Mouse (Mus musculus): ENCODE results near the gene Kmt2d.
"Not testable (repeated sequence)": the region's sequence is repeated elsewhere in the genome, so short reads cannot be mapped to it uniquely, and the experiment has no call there.

The Kmt2d gene

DNA sequence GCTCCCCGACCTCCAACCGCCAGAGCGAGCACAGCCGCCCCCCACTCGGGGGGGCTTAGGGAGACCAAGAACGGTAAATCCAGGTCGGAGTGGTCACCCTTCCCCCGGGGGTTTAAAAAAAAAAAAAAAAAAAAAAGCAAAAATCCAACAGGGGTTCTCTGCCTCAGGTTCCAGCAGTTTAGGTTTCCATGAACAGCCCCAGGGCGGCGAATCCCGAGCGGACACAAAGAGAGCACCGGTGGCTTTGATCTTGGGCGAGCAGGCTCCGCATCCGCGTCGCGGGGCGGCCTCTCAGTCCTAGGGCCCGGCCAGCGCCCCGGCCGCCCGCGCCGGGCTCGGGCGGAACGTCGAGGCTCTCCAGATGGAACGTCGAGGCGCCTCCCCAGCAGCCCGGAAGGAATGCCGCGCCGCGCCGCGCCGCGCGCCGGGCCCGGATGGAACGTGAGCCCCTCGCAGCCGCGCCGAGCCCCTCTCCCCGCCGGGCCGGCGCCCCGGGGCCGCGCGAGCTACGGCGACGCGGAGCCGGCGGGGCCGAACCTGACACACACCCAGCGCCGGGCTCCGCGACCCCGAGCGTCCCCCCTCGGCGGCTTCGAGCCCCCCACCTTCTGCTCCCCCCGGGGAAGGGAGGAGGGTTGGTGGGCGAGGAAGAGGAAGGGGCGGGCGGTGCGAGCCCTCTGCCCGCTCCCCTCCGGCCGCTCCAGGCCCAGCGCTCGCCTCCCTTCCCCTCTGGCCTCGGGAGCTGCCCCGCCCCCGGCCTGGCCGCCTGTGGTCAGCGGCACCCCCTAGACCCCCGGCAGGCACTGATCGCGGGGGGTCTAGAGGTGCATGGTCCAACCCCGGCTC lies at the start of gene Kmt2d:
Gene Kmt2d (minus strand): TSS at position 135 of the 846 bp plus-strand sequence.
- DNase-seq (ENCODE audit: low read depth, low spot score) = peak; percentile 51

DNA sequence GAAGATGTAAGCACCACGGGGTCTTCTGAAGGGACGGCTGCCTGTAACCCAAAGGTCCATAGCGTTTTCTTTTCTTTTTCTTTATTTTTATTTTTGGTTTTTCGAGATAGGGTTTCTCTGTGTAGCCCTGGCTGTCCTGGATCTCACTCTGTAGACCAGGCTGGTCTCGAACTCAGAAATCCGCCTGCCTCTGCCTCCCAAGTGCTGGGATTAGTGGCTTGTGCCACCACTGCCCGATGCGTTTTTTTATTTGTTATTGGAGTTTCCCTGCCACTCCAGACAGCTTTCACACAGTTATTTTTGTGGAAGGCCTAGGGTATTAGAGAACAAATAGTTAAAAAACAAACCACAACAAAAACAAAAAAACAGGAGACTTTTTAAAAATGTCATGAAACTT lies 47.5 kb upstream of the Kmt2d start:
- not testable (repeated sequence) for DNase-seq (ENCODE audit: low read depth, low spot score)

DNA sequence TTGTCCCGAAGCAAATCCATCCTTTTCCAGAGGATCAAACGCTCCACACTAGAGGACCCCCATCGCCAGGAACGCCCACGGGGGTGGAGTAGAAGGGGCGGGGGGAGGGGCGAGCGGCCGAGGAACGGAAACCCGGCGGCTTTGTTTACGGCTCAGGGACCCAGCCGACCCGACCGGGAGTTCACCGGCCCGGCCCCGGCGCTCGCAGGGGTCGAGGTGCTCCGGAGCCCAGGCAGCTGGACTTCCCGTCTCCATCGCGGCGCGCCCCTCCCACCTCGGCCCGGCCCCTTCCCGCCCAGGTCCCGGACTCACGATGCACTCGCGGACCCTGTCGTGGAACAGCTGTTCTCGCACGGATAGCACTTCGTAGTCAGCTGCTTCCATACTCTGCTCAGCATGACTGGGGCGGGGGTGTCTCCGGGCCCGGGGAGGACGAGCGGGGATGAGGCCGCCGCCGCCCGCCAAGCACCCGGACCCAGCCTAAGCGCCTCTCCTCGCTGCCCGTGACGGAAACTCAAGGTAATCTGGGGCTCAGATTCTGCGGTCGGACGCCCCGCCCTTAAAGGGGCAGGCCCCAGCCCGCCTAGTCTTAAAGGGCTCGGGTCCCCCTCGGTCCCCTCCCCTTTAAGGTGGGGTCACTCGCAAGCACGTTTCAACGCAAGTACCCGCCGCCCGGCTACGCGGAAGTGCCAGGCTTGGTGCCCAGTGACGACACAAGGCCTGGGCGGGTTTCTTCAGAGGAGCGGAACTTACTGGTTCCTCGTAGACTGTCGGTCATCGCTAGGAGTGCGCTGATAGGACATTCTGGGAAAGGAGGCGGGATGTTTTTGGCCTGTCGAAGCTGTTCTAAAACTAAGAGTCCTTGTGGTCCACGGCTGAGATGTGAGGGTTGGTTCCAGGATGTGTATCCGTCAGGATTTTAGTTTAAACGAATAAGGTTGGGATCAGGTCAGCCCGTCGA lies 46.8 kb upstream of the Kmt2d start, which contains the start of gene Lmbr1l:
Gene Lmbr1l (minus strand): TSS at position 694 of the 961 bp plus-strand sequence.
- peak; percentile 95 for DNase-seq (ENCODE audit: low read depth, low spot score)

DNA sequence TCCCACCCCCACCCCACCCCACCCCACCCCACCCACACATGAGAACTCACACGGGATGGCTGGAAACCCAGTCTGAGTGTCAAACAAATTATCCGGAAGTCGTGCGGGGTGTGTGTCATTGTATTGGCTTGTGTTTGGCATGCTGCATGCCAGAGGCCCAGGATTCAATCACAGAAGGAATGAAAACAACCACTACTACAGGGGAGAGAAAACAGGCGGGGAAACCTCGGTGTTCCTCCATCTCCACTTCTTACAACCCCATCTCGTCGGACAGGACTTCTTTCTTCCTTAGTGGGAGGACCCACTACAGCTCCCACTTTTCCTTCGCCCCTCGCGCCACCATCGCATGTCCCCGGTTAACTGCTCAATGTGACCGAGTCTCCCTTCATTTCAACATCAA lies 46.1 kb upstream of the Kmt2d start:
- no peak for DNase-seq (ENCODE audit: low read depth, low spot score)

DNA sequence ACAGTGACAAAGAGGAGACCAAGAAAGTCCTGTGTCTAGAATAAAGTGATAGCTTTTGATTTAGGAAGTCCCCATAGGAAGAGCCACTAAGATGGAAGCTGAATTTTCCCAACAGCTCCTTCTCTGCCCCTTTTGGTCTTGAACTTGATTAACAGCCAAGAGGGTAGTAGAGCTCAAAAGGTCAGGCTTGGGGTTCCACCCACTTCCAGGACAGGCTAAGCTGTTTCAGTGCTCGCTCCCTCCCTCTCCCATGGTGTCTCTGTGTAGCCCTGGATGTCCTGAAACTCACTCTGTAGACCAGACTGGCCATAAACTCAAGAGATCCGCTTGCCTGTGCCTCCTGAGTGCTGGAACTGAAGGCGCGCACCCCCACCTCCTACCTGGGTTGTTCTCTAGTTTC lies 45.0 kb upstream of the Kmt2d start:
- no peak for DNase-seq (ENCODE audit: low read depth, low spot score)

DNA sequence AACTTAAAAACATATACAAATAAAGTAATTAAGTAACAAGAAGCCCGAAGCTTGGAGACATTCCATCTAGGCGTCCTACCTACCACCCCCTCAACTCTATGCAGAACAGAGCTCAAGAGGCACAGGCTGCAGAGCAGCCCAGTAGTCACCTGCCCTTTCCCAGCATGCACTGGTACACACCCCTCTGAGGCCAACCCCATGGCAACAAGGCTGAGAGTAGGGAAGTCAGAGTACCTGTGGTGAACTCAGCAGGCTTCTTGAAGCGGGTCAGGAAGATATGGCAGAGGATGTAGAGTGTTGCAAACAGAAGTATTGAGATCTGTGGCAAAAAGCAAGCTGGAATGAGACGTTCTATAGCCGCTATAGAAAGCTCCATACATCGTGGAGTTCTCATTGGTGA lies 43.9 kb upstream of the Kmt2d start:
- DNase-seq (ENCODE audit: low read depth, low spot score) = no peak

DNA sequence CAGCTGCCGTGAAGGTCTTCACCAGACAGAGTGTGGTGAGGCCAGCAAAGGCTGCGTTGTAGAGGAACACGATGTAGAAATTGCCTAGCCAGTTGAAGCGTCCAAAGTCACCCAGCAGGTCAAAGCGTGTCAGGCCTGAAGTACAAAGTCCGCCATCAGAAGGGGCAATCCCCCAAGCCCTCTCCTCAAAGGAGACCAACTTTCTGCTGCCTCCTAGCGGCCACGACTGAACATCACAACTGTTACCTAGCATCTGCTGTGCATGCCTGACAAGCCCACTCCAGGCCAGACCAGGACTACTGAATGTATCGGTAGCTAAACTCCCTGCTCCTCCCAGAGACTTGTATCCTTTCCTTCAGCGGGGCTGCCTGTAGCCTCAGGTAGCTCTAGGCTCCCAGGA lies 33.7 kb upstream of the Kmt2d start:
- no peak for DNase-seq (ENCODE audit: low read depth, low spot score)

DNA sequence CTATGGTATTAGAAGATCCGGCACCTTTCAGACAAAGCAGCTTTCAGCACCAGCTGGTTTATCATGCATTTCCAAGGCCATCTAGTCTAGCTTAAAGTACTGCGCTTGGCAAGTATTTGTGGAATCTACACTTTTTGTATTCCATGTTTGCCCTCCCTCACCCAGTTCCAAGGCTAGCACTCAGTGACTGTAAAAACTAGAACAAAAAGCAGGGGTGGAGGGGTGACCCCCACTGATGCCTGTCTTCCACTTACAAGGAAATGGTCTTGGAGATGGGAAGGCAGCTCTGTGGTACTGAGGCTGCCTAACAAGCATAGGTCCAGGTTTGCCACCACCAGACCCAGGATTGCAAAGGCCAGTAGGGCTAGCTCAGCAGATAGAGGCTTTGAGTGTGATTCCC lies 31.6 kb upstream of the Kmt2d start:
- no peak for DNase-seq (ENCODE audit: low read depth, low spot score)

DNA sequence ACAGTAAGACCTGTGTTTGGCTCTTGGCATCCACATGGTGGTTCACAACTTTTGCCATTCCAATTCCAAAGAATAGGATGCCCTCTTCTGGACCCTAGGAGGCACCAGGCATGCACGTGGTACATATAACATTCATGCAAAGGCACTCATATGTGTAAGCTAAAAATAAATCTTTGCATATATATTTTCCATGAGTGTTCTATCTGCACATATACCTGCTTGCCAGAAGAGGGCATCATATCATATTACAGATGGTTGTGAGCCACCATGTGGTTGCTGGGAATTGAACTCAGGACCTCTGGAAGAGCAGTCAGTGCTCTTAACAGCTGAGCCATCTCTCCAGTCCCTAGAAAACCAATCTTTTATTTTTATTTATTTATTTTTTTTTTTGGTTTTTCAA lies 30.5 kb upstream of the Kmt2d start:
- DNase-seq (ENCODE audit: low read depth, low spot score) = no peak

DNA sequence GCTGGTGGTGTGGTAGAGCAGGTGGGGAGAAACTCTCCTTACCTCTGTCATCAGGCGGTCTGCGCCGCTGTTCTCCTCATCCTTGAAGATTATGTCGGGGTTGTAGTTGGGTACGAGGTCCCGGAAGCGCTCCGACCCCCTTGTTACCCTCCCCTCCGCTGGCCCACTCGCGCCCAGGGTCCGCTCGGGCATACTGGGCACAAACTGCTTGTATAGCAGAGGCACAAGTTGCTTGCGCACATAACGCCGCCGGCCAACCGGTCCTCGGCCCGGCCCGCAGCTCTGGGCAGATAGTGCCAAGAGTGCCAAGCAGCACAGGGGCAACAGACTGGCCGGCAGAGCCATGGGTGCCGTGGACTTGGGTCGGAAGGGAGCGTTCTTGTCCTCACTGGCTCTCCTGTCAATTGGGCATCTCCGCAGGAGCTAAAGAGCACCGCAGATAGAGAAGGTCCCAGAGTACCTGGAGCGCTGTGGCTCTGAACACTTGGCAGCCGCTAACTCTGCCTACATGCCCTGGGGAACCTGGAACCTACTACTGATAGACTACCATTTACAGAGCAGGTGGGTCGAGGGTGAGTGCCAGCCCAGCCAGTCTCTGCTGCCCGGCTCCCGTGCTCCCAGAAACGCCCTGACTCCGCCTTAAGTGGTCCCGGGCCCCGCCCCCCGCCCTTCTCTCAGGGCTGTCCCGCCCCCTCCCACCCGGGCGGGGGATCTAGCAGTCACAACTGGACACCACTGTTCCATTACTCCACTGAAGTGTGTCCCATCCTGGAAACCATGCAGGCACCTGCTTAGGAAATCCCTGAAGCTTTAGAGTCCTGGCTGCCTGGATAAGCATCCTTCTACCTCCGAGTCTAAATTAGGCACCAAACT lies 27.2 kb upstream of the Kmt2d start, which contains the start of gene Dhh:
Gene Dhh (minus strand): TSS at position 613 of the 873 bp plus-strand sequence.
- DNase-seq (ENCODE audit: low read depth, low spot score) = no peak

DNA sequence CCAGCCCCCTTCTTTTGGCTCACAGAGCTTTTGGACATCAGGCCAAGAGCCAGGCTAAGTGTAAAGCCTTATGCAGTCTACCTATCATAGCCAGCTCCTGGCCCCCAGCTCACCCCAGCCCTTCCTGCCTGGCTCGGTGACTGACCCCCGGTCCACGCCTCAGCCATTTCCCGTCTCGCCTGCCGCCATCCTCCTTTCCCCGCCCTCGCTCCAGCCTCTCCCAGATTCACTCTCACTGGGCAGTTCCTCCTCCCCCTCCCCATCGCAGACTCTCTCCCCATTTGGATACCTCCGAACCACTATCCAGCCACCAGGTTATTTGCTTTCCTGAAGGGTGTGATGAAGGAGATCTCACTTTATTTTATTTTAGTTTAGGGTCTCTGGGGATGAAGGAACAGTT lies 26.5 kb upstream of the Kmt2d start:
- no peak for DNase-seq (ENCODE audit: low read depth, low spot score)

DNA sequence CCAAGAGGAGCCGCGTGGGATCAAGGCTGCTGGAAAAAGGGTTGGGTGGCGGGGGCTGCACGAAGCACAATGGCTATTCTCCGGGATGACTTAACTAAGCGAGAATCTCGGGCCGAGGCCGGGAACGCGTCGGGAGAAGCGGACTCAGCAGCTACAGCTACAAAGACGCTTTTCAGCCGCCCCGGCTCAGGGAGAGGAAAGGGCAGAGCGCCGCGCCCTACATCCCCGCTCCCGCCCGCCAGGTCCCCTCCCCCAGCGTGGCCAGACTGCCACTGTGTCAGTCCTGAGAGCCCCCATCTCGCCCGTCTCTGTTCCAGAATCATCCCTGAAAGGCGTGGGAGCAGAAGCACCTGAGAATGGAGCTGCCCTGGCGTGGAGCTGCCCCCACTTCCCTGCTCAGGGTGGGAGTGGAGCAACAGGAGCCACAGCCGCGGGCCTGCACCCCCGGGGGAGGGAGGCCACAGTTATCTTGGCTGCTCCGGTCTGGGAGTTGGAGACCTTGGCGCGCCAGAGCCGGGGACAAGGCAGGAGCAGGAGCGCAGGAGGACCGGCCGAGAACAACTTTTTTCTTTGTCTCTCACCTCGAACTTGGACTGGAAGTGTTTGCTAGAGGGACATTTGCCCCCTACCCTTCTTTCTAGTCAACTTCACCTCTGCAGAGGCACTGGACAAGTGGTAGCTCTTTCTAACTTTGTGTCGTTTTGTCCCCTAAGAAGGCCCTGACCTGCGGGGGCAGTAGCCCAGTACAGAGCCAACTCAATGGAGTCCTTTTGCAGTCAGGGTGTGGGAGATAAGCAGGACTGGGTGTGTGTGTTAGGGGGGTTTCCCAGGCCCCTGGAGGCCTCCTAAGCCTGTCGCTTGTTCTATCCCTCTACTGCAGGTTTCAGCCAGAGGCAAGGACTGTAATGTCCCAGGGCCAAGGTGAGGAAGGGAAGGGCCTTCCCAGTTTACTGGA lies 24.9 kb upstream of the Kmt2d start:
- no peak for DNase-seq (ENCODE audit: low read depth, low spot score)

DNA sequence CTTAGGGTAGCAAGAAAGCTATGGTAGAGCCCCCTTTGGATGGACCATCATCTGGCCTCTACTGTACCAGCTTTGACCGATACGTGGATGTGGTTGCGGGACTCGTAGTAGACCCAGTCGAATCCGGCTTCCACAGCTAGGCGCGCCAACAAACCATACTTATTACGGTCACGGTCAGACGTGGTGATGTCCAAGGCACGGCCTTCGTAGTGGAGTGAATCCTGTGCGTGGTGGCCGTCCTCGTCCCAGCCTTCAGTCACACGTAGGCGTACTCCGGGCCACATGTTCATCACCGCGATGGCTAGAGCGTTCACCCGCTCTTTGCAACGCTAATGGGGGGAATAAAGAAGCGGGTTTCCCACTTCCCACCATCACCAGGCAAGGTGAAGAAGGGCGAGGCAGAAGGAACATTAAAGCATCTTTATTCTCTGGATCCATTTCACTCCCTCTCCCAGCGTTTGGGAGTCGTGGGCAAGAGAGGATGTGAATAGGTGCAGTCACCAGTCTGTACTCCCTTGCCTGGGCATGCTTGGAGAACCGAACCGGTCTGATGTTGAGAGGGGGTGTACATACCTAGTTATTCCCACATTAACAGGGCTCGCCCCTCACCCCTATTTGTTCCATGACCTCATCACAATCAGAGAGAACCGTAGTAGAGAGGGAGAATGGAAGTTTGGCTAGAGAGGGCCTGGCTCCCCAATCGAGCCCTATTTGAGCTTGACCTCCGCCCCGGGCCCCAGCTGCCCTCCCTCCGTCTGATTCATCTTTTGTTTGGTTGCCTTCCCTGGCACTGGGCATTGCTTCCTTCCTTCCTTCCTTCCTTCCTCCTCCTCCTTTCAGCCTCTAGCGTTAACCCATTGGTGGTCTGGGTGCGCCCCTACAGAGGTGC lies 24.0 kb upstream of the Kmt2d start:
- DNase-seq (ENCODE audit: low read depth, low spot score) = no peak

DNA sequence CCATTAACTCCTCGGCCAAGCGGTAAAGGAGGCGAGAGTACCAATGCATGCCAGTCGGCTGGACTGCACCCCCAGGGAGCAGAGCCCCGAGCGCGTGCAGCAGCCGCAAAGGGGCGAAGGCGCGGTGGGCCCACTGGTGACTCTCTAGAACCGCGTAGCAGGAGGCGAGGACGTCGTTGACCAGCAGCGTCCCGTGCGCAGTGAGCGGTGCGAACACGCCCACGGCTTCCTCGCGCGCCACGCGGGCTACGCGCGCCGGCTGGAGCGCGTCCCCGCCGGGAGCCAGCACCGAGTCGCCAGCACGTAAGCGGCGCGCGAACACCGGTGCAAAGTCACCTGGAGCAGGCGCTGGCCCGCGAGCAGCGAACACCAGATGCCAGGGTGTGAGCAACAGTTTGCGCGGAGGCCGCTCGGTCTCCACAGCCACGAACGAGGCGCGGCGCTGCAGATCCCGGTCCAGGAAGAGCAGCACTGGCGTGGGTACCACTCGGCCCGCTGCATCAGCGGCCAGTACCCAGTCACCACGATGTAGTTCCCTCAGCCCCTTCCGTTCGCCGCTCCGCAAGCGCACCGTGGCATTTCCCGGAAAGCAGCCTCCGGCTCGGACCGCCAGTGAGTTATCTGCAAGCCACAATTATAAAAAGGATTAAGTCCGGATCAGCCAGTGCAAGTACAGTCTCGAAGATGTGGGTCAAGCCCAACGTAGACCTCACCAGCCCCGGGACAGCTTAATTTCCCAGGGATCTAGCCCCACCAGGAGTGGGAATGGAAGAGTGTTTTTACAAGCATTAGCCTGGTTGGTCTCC lies 23.1 kb upstream of the Kmt2d start, which contains the start of gene Rhebl1:
Gene Rhebl1 (minus strand): TSS at position 601 of the 806 bp plus-strand sequence.
- DNase-seq (ENCODE audit: low read depth, low spot score) = no peak

DNA sequence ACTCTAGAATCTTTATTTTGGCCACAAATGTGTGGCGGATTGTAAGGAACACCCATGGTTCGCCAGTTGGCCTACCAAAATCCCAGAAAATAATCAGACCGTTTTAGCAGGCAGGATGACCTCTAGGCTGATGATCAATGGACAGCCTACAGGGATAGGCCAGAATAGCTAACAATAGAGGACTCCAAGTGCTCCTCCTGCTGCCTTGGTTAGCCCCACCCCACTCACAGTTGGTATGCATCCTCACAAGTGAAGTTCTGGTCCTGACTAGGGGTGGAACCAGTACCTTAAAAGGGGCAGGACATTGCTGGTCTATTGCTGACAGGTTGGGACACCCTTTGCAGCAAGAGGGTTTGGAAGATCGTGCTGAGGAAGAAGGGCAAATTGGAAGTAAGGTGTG lies 22.0 kb upstream of the Kmt2d start:
- no peak for DNase-seq (ENCODE audit: low read depth, low spot score)

DNA sequence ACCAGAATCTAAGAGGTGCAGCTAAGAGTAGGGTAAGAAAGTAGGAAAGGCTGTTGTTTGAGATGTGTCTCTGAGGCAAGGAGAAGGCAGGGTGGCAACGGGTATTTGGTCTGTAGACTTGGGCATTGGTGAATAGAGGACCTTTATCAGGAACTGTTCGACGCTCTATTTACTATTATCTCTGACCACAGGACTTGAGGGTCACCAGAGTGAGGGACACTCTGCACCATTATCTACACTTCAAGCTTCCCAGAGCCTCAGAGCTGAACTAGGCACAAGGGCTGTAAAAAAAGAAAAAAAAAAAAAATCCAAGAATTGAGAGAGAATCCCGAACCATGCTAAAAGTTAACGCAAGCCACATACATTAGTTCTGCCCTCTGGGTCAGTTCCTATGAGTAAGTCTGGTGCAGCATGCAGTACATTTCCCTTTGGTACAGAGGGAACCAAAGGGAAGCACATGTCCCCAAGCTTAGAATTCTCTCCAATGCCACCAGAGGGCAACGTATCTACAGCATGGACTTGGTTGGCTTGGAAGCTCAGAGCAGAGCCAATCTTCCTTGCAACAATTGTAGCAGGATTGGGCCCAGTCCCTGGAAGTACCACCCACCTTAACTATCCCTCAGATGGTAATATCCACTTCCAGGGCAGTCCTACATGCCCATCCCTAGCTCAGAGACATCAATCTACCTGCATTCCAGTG lies 21.1 kb upstream of the Kmt2d start:
- no peak for DNase-seq (ENCODE audit: low read depth, low spot score)

DNA sequence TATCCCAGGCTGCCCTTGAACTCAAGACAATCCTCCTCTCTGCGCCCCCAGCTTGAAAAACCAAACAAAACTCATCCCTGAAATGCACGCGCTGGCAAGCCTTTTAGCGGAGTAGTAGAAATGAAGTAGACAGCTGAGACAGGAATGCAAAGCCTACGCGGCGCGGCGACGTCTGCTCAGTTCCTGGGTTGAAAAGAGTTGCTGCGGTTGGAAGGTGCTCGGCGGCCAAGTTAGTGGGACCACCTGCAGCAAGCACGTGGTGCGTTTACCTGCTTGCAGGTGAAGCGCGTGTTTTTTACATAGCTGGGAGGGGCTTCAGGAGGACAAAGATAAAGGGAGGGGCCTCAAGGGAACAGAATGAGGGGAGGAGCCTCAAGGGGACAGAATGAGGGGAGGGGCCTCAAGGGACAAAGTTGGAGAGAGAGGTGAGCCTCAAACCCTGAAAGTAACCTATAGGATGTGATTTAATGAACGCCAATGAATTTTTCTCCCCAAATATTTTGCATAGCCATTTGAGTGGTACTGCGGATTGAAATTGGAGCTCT lies 20.3 kb upstream of the Kmt2d start:
- no peak for DNase-seq (ENCODE audit: low read depth, low spot score)

Data from c-Kit-negative CD71-positive TER-119-positive erythroid progenitor cells, embryonic 14.5 days (primary cell).